Mouse (Mus musculus) liver, embryonic 14.5 days (tissue): ENCODE data around the gene Msh5. TPM values are rescaled to one million over a fixed set of nuclear protein-coding genes. Genes with fewer than 3 reads are reported as not detected.

Source experiments
- ATAC-seq: fragments of 200-750 bp; cut with Nextera tagmentation; 2 replicates; pipeline ENCODE4 v1.8.0; 2017; ENCODE audit warnings: moderate number of reproducible peaks, mild to moderate bottlenecking, moderate library complexity; ENCODE audit not compliant: insufficient read depth
- DNase-seq, 3 experiments: peaks; one replicate each; pipeline ENCODE4 v3.0.0-alpha.2; 2012 to 2013; ENCODE audit warnings: low read depth in 3 of 3, low spot score in 3 of 3
- H3K27ac ChIP-seq: fragments of 300-500 bp; sonication (generic); 2 replicates; pipeline ENCODE4 v1.5.1; 2014; ENCODE audit warnings: moderate library complexity, mild to moderate bottlenecking, control low read depth, inconsistent platforms
- H3K27me3 ChIP-seq: fragments of 300-500 bp; sonication (generic); 2 replicates; pipeline ENCODE4 v1.6.1; 2014; ENCODE audit warnings: mild to moderate bottlenecking, low read length, moderate library complexity; ENCODE audit not compliant: control insufficient read depth, insufficient read depth
- H3K36me3 ChIP-seq: fragments of 300-500 bp; sonication (generic); replicated peaks from 2 replicates; pipeline ENCODE4 v1.6.1; 2014; ENCODE audit warnings: low read depth; ENCODE audit not compliant: control insufficient read depth, insufficient read depth
- H3K4me1 ChIP-seq, 2 experiments: fragments of 200-500 bp in 1 of 2; fragments of 300-500 bp in 1 of 2; sonication (generic) in 1 of 2; replicated peaks; 2 replicates each; pipeline ENCODE4 v1.6.1; 2012 to 2014; ENCODE audit warnings: antibody characterized with exemption in 1 of 2, inconsistent platforms in 1 of 2, low read length in 1 of 2; ENCODE audit not compliant: control insufficient read depth in 2 of 2, insufficient read depth in 2 of 2
- H3K4me2 ChIP-seq: fragments of 300-500 bp; sonication (generic); 2 replicates; pipeline ENCODE4 v1.6.1; 2014; ENCODE audit warnings: low read depth, mild to moderate bottlenecking, control low read depth, moderate library complexity
- H3K4me3 ChIP-seq, 2 experiments: fragments of 200-500 bp in 1 of 2; fragments of 300-500 bp in 1 of 2; sonication (generic) in 1 of 2; 2 replicates each; pipeline ENCODE4 v1.5.1; 2012 to 2014; ENCODE audit warnings: low read depth in 2 of 2, low read length in 2 of 2, mild to moderate bottlenecking in 2 of 2, control low read depth in 1 of 2, inconsistent platforms in 1 of 2, moderate library complexity in 1 of 2; ENCODE audit not compliant: insufficient read depth in 1 of 2
- H3K9ac ChIP-seq: fragments of 300-500 bp; sonication (generic); replicated peaks from 2 replicates; pipeline ENCODE4 v1.6.1; 2014; ENCODE audit warnings: mild to moderate bottlenecking, control low read depth, moderate library complexity
- H3K9me3 ChIP-seq: fragments of 300-500 bp; sonication (generic); 2 replicates; pipeline ENCODE4 v1.6.1; 2016; ENCODE audit warnings: low read length, mixed read lengths; ENCODE audit not compliant: control insufficient read depth
- CTCF ChIP-seq: IDR thresholded peaks from 2 replicates; pipeline ENCODE4 v1.5.1; 2016; ENCODE audit warnings: antibody characterized with exemption, low read depth, control low read depth
- EP300 ChIP-seq: IDR thresholded peaks from 2 replicates; pipeline ENCODE4 v1.6.1; 2016; ENCODE audit warnings: antibody characterized with exemption, low read depth
- WGBS: fragments of 180-500 bp; shearing (Covaris S2); extraction: QIAGEN DNeasy Blood & Tissue Kit; methylation state at CpG from one replicate; pipeline ENCODE4 v1.1.7; 2014; ENCODE audit not compliant: insufficient replicate concordance; 5-methylcytosine and 5-hydroxymethylcytosine counted together
- polyA plus RNA-seq, 2 experiments: library from polyadenylated mRNA; depleted of rRNA in 1 of 2; stranded (reverse) in 1 of 2; unstranded in 1 of 2; fragments of >200 nt; fragmentation: Nextera tagmentation in 1 of 2; extraction: Ambion mirVana in 1 of 2; gene quantifications; 2 replicates each; pipeline versions ENCODE4 v1.2.1 to v1.2.3; 2012 to 2014

Gene Msh5
- polyA plus RNA-seq, 2 experiments = 2.3 to 4.3 TPM

GRCm38 (mm10) chr17:35077285-35077684 lies 30.7 kb upstream of the Msh5 start:
- Histone ChIP-seq H3K4me2 (no peak overlapping the region), H3K27me3 (no peaks in the 10 kb centered on the region), H3K4me3 (no peak overlapping the region), H3K4me1 (peaks cover 12 to 24% of the 10 kb centered on the region in 2 experiments), H3K9ac (no peak overlapping the region), H3K36me3 (no peaks in the 10 kb centered on the region), H3K9me3 (no peaks in the 10 kb centered on the region), H3K27ac (no peak overlapping the region)
- ATAC-seq = no peak
- DNase-seq = no peak
- TF ChIP-seq CTCF = no peak
- no peak for TF ChIP-seq EP300
- 28% methylated on average over 2 of the region's 2 CpGs for WGBS

- TF ChIP-seq CTCF (no peak), EP300 (no peak)
- no peak for ATAC-seq
Observed at GRCm38 (mm10) chr17:35076507-35077176, 30.1 kb upstream of the Msh5 start, which contains the start of gene Ly6g6e. Gene Ly6g6e, plus strand, starts transcription at chr17:35076902.

GRCm38 (mm10) chr17:35074097-35074496 lies 27.6 kb upstream of the Msh5 start:
- no peak for ATAC-seq
- Histone ChIP-seq H3K36me3 (no peaks in the 10 kb centered on the region), H3K4me3 (no peak overlapping the region), H3K4me2 (no peak overlapping the region), H3K27me3 (no peaks in the 10 kb centered on the region), H3K27ac (no peak overlapping the region), H3K9me3 (no peaks in the 10 kb centered on the region), H3K9ac (no peak overlapping the region), H3K4me1 (peaks cover 0 to 3% of the 10 kb centered on the region in 2 experiments; a peak in 3 of 4 replicates)
- TF ChIP-seq CTCF = no peak
- no peak for TF ChIP-seq EP300
- 12% methylated on average over 17 of the region's 17 CpGs for WGBS
- DNase-seq = no peak

More at GRCm38 (mm10) chr17:35076507-35077176, 30.1 kb upstream of the Msh5 start, which contains the start of gene Ly6g6e:
- 46% methylated on average over 10 of the region's 10 CpGs for WGBS
- no peak for DNase-seq
- Histone ChIP-seq H3K4me2 (no peak within 1 kb of the TSS), H3K27me3 (no peaks in the 10 kb centered on the region), H3K27ac (no peak within 1 kb of the TSS), H3K9ac (no peak within 1 kb of the TSS), H3K4me3 (no peak within 1 kb of the TSS), H3K9me3 (no peaks in the 10 kb centered on the region), H3K36me3 (no peaks in the 10 kb centered on the region), H3K4me1 (peaks cover 12 to 24% of the 10 kb centered on the region in 2 experiments)

- no peak overlapping the region for H3K4me2 ChIP-seq
- H3K4me3 ChIP-seq = no peak overlapping the region
- peaks cover 14% of the 10 kb centered on the region for H3K27me3 ChIP-seq
- no peak for ATAC-seq
- no peak for DNase-seq
- no peaks in the 10 kb centered on the region for H3K9me3 ChIP-seq
- H3K9ac ChIP-seq = no peak overlapping the region
- WGBS = 76% methylated on average over 9 of the region's 9 CpGs
- TF ChIP-seq EP300 = no peak
- TF ChIP-seq CTCF = no peak
- H3K27ac ChIP-seq = no peak overlapping the region
- 0 out of 4 replicates have a peak, but pooled peaks cover 0 to 2% of the 10 kb centered on the region in 2 experiments for H3K4me1 ChIP-seq
- H3K36me3 ChIP-seq = no peaks in the 10 kb centered on the region
Observed at GRCm38 (mm10) chr17:35071454-35071853, 24.9 kb upstream of the Msh5 start.

- WGBS = 46% methylated on average over 6 of the region's 6 CpGs
- Histone ChIP-seq H3K4me1 (peaks cover 0 to 5% of the 10 kb centered on the region in 2 experiments; a peak in 2 of 4 replicates), H3K4me2 (no peak overlapping the region), H3K27me3 (peaks cover 22% of the 10 kb centered on the region), H3K27ac (no peak overlapping the region), H3K9me3 (no peaks in the 10 kb centered on the region), H3K9ac (no peak overlapping the region), H3K4me3 (no peak overlapping the region), H3K36me3 (no peaks in the 10 kb centered on the region)
- ATAC-seq (no peak), DNase-seq (no peak)
- no peak for TF ChIP-seq EP300
- TF ChIP-seq CTCF = no peak
Observed at GRCm38 (mm10) chr17:35070556-35071229, 24.1 kb upstream of the Msh5 start.
